Mouse (Mus musculus): ENCODE results near the gene Tes. TPM values are rescaled to one million over a fixed set of nuclear protein-coding genes. Genes with fewer than 3 reads are reported as not detected.
A peak's percentile ranks its signal among the peaks of the same experiment; 100 is the strongest.
"Not testable (repeated sequence)": the region's sequence is repeated elsewhere in the genome, so short reads cannot be mapped to it uniquely, and the experiment has no call there.

The Tes gene
- polyA plus RNA-seq, 1 experiment from 2014 or later: 37.3 TPM

- Histone ChIP-seq H3K36me3 (ENCODE audit: control insufficient read depth, insufficient read depth, low read length) (no peaks in the 10 kb centered on the region), H3K9me3 (ENCODE audit: control insufficient read depth, low read length) (no peaks in the 10 kb centered on the region), H3K9ac (ENCODE audit: low read length) (no peak overlapping the region), H3K4me3 (ENCODE audit: low read depth, low read length) (no peak overlapping the region), H3K4me2 (no peak overlapping the region), H3K4me1 (ENCODE audit: control insufficient read depth, insufficient read depth, low read length) (no peaks in the 10 kb centered on the region), H3K27ac (ENCODE audit: low read depth, low read length) (no peak overlapping the region), H3K27me3 (ENCODE audit: control insufficient read depth, insufficient read depth, low read length) (no peaks in the 10 kb centered on the region)
- WGBS: 85% methylated on average over 2 of the region's 2 CpGs
- ATAC-seq (ENCODE audit: low FRiP score) (no peak), DNase-seq (ENCODE audit: low spot score, missing footprints) (no peak)
Observed at GRCm38 (mm10) chr6:17054781-17055180, 10.2 kb upstream of the Tes start.

- H3K9ac ChIP-seq (ENCODE audit: low read length): no peak overlapping the region
- H3K27ac ChIP-seq (ENCODE audit: low read depth, low read length): no peak overlapping the region
- no peak overlapping the region for H3K4me3 ChIP-seq (ENCODE audit: low read depth, low read length)
- H3K27me3 ChIP-seq (ENCODE audit: control insufficient read depth, insufficient read depth, low read length): no peaks in the 10 kb centered on the region
- WGBS: 87% methylated on average over 2 of the region's 2 CpGs
- DNase-seq (ENCODE audit: low spot score, missing footprints) (peak; percentile 33), ATAC-seq (ENCODE audit: low FRiP score) (no peak)
- H3K36me3 ChIP-seq (ENCODE audit: control insufficient read depth, insufficient read depth, low read length): no peaks in the 10 kb centered on the region
- no peaks in the 10 kb centered on the region for H3K9me3 ChIP-seq (ENCODE audit: control insufficient read depth, low read length)
- no peak overlapping the region for H3K4me2 ChIP-seq
- no peaks in the 10 kb centered on the region for H3K4me1 ChIP-seq (ENCODE audit: control insufficient read depth, insufficient read depth, low read length)
Observed at GRCm38 (mm10) chr6:17055659-17056058, 9.3 kb upstream of the Tes start.

- ATAC-seq (ENCODE audit: low FRiP score) (no peak), DNase-seq (ENCODE audit: low spot score, missing footprints) (no peak)
- H3K9ac ChIP-seq (ENCODE audit: low read length): no peak overlapping the region
- H3K4me3 ChIP-seq (ENCODE audit: low read depth, low read length): no peak overlapping the region
- no peak overlapping the region for H3K27ac ChIP-seq (ENCODE audit: low read depth, low read length)
- WGBS: 86% methylated on average over 2 of the region's 2 CpGs
- H3K4me2 ChIP-seq: no peak overlapping the region
- H3K36me3 ChIP-seq (ENCODE audit: control insufficient read depth, insufficient read depth, low read length): no peaks in the 10 kb centered on the region
- no peaks in the 10 kb centered on the region for H3K27me3 ChIP-seq (ENCODE audit: control insufficient read depth, insufficient read depth, low read length)
- no peaks in the 10 kb centered on the region for H3K4me1 ChIP-seq (ENCODE audit: control insufficient read depth, insufficient read depth, low read length)
- H3K9me3 ChIP-seq (ENCODE audit: control insufficient read depth, low read length): no peaks in the 10 kb centered on the region
Observed at GRCm38 (mm10) chr6:17059501-17059900, 5.4 kb upstream of the Tes start.

- Histone ChIP-seq H3K9ac (ENCODE audit: low read length) (no peak overlapping the region), H3K27ac (ENCODE audit: low read depth, low read length) (no peak overlapping the region), H3K4me2 (no peak overlapping the region), H3K4me1 (ENCODE audit: control insufficient read depth, insufficient read depth, low read length) (no peaks in the 10 kb centered on the region), H3K36me3 (ENCODE audit: control insufficient read depth, insufficient read depth, low read length) (no peaks in the 10 kb centered on the region), H3K9me3 (ENCODE audit: control insufficient read depth, low read length) (no peaks in the 10 kb centered on the region), H3K4me3 (ENCODE audit: low read depth, low read length) (no peak overlapping the region), H3K27me3 (ENCODE audit: control insufficient read depth, insufficient read depth, low read length) (no peaks in the 10 kb centered on the region; the same call in 1 of the 2 replicates)
- no peak for DNase-seq (ENCODE audit: low spot score, missing footprints)
- WGBS: 81% methylated on average over 2 of the region's 2 CpGs
- ATAC-seq (ENCODE audit: low FRiP score): no peak
Observed at GRCm38 (mm10) chr6:17060154-17060553, 4.8 kb upstream of the Tes start.

GRCm38 (mm10) chr6:17061826-17062225, 3.1 kb upstream of the Tes start:
- H3K9me3 ChIP-seq (ENCODE audit: control insufficient read depth, low read length); H3K9ac ChIP-seq (ENCODE audit: low read length); H3K4me3 ChIP-seq (ENCODE audit: low read depth, low read length); H3K36me3 ChIP-seq (ENCODE audit: control insufficient read depth, insufficient read depth, low read length); DNase-seq (ENCODE audit: low spot score, missing footprints); H3K4me2 ChIP-seq; H3K27ac ChIP-seq (ENCODE audit: low read depth, low read length); H3K27me3 ChIP-seq (ENCODE audit: control insufficient read depth, insufficient read depth, low read length); ATAC-seq (ENCODE audit: low FRiP score); H3K4me1 ChIP-seq (ENCODE audit: control insufficient read depth, insufficient read depth, low read length): not testable (repeated sequence)
- WGBS: 82% methylated on average over 4 of the region's 4 CpGs

GRCm38 (mm10) chr6:17062366-17062765, 2.6 kb upstream of the Tes start:
- 94% methylated on average over 6 of the region's 6 CpGs for WGBS
- H3K36me3 ChIP-seq (ENCODE audit: control insufficient read depth, insufficient read depth, low read length): no peaks in the 10 kb centered on the region
- peaks cover 8% of the 10 kb centered on the region; the same call in 1 of the 2 replicates for H3K27me3 ChIP-seq (ENCODE audit: control insufficient read depth, insufficient read depth, low read length)
- DNase-seq (ENCODE audit: low spot score, missing footprints) (no peak), ATAC-seq (ENCODE audit: low FRiP score) (no peak)
- no peak overlapping the region for H3K4me3 ChIP-seq (ENCODE audit: low read depth, low read length)
- no peak overlapping the region for H3K27ac ChIP-seq (ENCODE audit: low read depth, low read length)
- no peak overlapping the region for H3K4me2 ChIP-seq
- no peaks in the 10 kb centered on the region for H3K4me1 ChIP-seq (ENCODE audit: control insufficient read depth, insufficient read depth, low read length)
- no peaks in the 10 kb centered on the region for H3K9me3 ChIP-seq (ENCODE audit: control insufficient read depth, low read length)
- no peak overlapping the region for H3K9ac ChIP-seq (ENCODE audit: low read length)

GRCm38 (mm10) chr6:17065791-17066169, 831 bp downstream of the Tes start:
- Histone ChIP-seq H3K4me1 (ENCODE audit: control insufficient read depth, insufficient read depth, low read length) (no peaks in the 10 kb centered on the region), H3K27ac (ENCODE audit: low read depth, low read length) (no peak overlapping the region)

GRCm38 (mm10) chr6:17066211-17066940, 1.4 kb downstream of the Tes start:
- WGBS: 60% methylated on average over 11 of the region's 11 CpGs
- Histone ChIP-seq H3K36me3 (ENCODE audit: control insufficient read depth, insufficient read depth, low read length) (no peaks in the 10 kb centered on the region), H3K9me3 (ENCODE audit: control insufficient read depth, low read length) (no peaks in the 10 kb centered on the region), H3K27me3 (ENCODE audit: control insufficient read depth, insufficient read depth, low read length) (peaks cover 8% of the 10 kb centered on the region; the same call in 1 of the 2 replicates), H3K27ac (ENCODE audit: low read depth, low read length) (no peak overlapping the region), H3K9ac (ENCODE audit: low read length) (no peak overlapping the region), H3K4me1 (ENCODE audit: control insufficient read depth, insufficient read depth, low read length) (no peaks in the 10 kb centered on the region), H3K4me3 (ENCODE audit: low read depth, low read length) (no peak overlapping the region; the same call in 1 of the 2 replicates), H3K4me2 (no peak overlapping the region; the same call in 1 of the 2 replicates)
- DNase-seq (ENCODE audit: low spot score, missing footprints) (no peak), ATAC-seq (ENCODE audit: low FRiP score) (no peak)

More at GRCm38 (mm10) chr6:17065791-17066169, 831 bp downstream of the Tes start:
- Histone ChIP-seq H3K4me3 (ENCODE audit: low read depth, low read length) (peak overlapping the region; percentile 78), H3K9me3 (ENCODE audit: control insufficient read depth, low read length) (no peaks in the 10 kb centered on the region), H3K36me3 (ENCODE audit: control insufficient read depth, insufficient read depth, low read length) (no peaks in the 10 kb centered on the region), H3K27me3 (ENCODE audit: control insufficient read depth, insufficient read depth, low read length) (peaks cover 8% of the 10 kb centered on the region; the same call in 1 of the 2 replicates), H3K9ac (ENCODE audit: low read length) (no peak overlapping the region; the same call in 1 of the 2 replicates), H3K4me2 (peak overlapping the region; percentile 97)
- DNase-seq (ENCODE audit: low spot score, missing footprints) (peak; percentile 86), ATAC-seq (ENCODE audit: low FRiP score) (0 out of 2 replicates have a peak, but pooled peaks have one; percentile 39)
- WGBS: 4% methylated on average over 12 of the region's 12 CpGs

- WGBS: 90% methylated on average over 3 of the region's 3 CpGs
Observed at GRCm38 (mm10) chr6:17071899-17072298, 7.0 kb downstream of the Tes start.

More at GRCm38 (mm10) chr6:17071899-17072298, 7.0 kb downstream of the Tes start:
- no peaks in the 10 kb centered on the region for H3K27me3 ChIP-seq (ENCODE audit: control insufficient read depth, insufficient read depth, low read length)
- H3K4me2 ChIP-seq: no peak overlapping the region
- no peak overlapping the region for H3K9ac ChIP-seq (ENCODE audit: low read length)
- ATAC-seq (ENCODE audit: low FRiP score) (no peak), DNase-seq (ENCODE audit: low spot score, missing footprints) (no peak)
- H3K27ac ChIP-seq (ENCODE audit: low read depth, low read length): no peak overlapping the region
- H3K4me3 ChIP-seq (ENCODE audit: low read depth, low read length): no peak overlapping the region
- H3K4me1 ChIP-seq (ENCODE audit: control insufficient read depth, insufficient read depth, low read length): no peaks in the 10 kb centered on the region
- no peaks in the 10 kb centered on the region for H3K36me3 ChIP-seq (ENCODE audit: control insufficient read depth, insufficient read depth, low read length)
- H3K9me3 ChIP-seq (ENCODE audit: control insufficient read depth, low read length): no peaks in the 10 kb centered on the region

Measured in midbrain, embryonic 11.5 days (tissue).